Mouse (Mus musculus) urinary bladder, postnatal 14 days (tissue): Measurements from ENCODE around the gene Atp5k.

Experiments
- DNase-seq: peaks from one replicate; pipeline ENCODE4 v3.0.0; 2021; ENCODE audit warnings: low spot score

Gene Atp5k

DNA sequence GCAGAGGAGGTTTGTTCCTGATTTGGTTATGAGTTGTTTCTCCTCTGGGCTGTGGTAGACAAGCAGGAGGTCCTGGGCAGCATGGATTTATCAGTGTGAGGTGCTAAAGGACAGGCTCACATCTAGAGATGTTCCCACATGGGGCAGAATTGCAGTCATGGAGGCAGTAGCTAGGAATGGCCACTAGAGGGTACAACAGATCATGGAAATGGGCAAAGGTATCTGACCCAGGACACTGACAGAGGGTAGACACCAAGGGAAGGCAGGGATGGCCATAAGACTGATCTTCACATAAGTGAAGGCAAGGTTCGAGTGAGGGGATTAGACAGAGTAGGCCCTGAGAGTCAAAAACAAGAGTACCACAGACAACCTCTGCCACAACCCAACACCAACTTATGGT lies 7.1 kb downstream of the Atp5k start:
- peak; percentile 53 for DNase-seq

DNA sequence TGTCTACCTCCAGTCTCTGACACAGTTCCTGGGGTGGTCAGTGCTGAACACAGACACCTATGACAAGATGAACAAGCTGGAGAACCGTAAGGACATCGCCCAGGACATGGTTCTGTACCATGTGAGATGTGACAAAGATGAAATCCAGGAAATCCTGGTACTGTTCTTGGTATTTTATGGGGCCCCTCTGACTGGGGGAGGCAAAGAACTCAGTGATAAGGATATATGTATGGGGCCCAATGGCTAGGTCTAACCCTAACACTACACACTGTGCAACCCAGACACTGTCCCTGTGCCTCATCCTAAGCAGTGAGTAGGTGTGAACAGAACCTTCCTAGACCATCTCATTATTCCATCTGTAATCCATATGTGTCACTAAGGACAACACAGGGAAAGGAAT lies 10.8 kb downstream of the Atp5k start:
- no peak for DNase-seq

DNA sequence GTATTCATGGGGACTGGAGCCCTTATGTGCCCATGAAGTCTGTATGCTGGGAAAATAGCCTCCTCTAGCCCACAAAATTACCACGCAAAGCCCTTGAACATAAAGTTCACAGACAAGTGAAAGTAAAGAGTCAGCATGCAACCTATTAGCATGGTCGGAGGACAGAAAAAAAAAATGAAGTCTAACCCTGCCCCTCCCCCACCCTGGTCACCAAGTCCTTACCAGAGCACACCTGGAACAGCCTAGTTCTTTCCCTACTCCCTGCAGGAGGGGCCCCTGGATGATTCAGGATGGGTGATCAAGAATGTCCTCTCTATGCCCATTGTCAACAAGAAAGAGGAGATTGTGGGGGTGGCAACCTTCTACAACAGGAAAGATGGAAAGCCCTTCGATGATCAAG lies 11.5 kb downstream of the Atp5k start:
- DNase-seq: no peak

GRCm38 (mm10) chr5:108414711-108415110 lies 19.5 kb downstream of the Atp5k start:
- no peak for DNase-seq

DNA sequence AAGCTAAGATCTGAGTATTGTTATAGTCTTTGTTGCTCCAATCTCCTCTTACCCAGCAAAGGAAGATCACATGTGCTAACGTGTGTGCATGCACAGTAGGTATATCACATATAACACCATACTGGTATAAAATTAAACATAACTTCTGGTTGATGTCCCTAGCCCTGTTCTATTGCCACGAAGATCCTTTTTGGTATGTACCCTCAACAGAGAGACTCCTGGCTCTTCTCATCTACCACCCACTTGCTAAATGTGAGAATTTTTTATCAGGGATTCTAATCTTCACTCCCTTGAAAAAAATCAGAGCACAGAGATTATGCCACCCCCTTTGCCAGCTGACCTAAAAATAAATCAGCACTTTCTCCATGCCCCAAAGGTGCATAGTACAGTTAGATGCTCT lies 27.3 kb downstream of the Atp5k start:
- DNase-seq: no peak

- no peak for DNase-seq
These were observed 28.8 kb downstream of the Atp5k start for GRCm38 (mm10) chr5:108405460-108405859.

GRCm38 (mm10) chr5:108403453-108403852 lies 30.8 kb downstream of the Atp5k start:
- no peak for DNase-seq

DNA sequence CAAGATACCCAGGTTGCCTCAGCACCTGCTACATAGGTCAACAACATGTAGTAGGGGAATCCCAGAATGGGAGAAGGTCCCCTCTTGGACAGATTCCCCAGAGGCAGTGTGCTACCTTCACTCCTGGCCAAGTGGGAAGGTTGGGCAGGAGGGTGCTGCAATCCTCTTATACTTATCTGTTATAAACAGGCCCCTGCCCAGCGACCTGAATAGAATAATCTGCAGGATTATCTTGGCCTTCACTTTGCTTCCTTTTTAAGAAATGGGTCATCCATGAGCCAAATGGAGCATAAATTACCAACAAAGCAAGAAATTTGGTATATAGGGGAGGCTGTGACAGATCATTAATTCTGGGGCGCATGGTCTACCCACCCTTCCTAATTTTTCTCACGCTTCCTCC lies 44.5 kb downstream of the Atp5k start:
- no peak for DNase-seq

DNA sequence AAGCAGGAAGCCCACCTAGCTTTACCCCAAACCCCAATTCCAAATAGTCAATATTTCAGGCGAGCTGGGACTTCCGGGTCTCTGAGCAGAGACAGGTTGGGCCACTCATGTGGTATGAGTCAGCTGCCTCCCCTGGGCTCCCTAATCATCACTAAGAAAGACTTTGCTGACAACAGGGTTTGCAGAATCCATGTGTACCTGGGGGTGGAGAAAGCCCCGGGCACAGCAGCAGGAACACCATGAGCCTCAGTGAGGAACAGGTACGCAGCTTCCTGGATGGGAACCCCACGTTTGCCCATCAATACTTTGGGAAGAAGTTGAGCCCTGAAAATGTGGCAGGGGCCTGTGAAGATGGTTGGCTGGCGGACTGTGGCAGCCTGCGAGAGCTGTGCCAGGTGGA lies 46.0 kb downstream of the Atp5k start, which contains the start of gene Pde6b:
Pde6b (plus strand) TSS at position 191 of the 400 bp plus-strand sequence.
- DNase-seq: no peak

DNA sequence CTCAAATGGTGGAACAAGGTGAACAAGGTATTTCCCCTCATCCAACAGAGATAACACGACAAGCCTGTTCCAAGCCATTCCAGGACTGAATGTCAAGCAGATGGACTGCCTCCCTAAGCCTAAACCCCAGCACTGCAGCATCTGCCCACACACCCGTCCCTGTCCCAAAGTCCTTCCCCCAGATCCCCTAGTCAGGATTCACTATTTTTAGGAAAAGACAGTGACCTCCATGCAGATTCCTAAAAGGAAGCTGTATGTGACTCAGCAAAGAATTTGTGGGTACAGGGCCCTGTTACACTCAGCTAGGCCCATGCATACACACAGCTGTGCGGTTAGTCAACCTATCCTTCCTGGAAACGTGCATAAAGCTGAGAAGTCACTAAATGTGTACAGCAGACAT lies 47.8 kb downstream of the Atp5k start:
- no peak for DNase-seq

- DNase-seq: no peak
These were observed 48.6 kb downstream of the Atp5k start for GRCm38 (mm10) chr5:108385632-108386031.
